Mouse (Mus musculus) heart, embryonic 15.5 days (tissue): Measurements from ENCODE around the gene Lgals12. TPM values are rescaled to one million over a fixed set of nuclear protein-coding genes. Genes with fewer than 3 reads are reported as not detected.

Experiments
- ATAC-seq: fragments of 200-750 bp; cut with Nextera tagmentation; replicated peaks from 2 replicates; pipeline ENCODE4 v1.8.0; 2017; ENCODE audit warnings: low read depth, moderate TSS enrichment; ENCODE audit not compliant: insufficient number of reproducible peaks, insufficient read depth, low FRiP score
- H3K27ac ChIP-seq: fragments of 300-500 bp; sonication (generic); 2 replicates; pipeline ENCODE4 v1.5.1; 2015; ENCODE audit warnings: mild to moderate bottlenecking, inconsistent platforms
- H3K27me3 ChIP-seq: fragments of 300-500 bp; sonication (generic); 2 replicates; pipeline ENCODE4 v1.6.1; 2015; ENCODE audit warnings: inconsistent platforms
- H3K36me3 ChIP-seq: fragments of 300-500 bp; sonication (generic); 2 replicates; pipeline ENCODE4 v1.6.1; 2015; ENCODE audit warnings: mild to moderate bottlenecking, inconsistent platforms
- H3K4me1 ChIP-seq: fragments of 300-500 bp; sonication (generic); replicated peaks from 2 replicates; pipeline ENCODE4 v1.6.1; 2015; ENCODE audit warnings: inconsistent platforms
- H3K4me2 ChIP-seq: fragments of 300-500 bp; sonication (generic); 2 replicates; pipeline ENCODE4 v1.6.1; 2015; ENCODE audit warnings: inconsistent platforms, mild to moderate bottlenecking, moderate library complexity
- H3K4me3 ChIP-seq: fragments of 300-500 bp; sonication (generic); 2 replicates; pipeline ENCODE4 v1.5.1; 2015; ENCODE audit warnings: mild to moderate bottlenecking, inconsistent platforms
- H3K9ac ChIP-seq: fragments of 300-500 bp; sonication (generic); 2 replicates; pipeline ENCODE4 v1.6.1; 2015; ENCODE audit warnings: mild to moderate bottlenecking, inconsistent platforms
- H3K9me3 ChIP-seq: fragments of 300-500 bp; sonication (generic); replicated peaks from 2 replicates; pipeline ENCODE4 v1.6.1; 2016; ENCODE audit warnings: inconsistent platforms
- WGBS: fragments of 180-500 bp; shearing (Covaris S2); methylation state at CpG from one replicate; pipeline ENCODE4 v1.1.7; 2015; ENCODE audit warnings: mixed read lengths; 5-methylcytosine and 5-hydroxymethylcytosine counted together
- polyA plus RNA-seq: library from polyadenylated mRNA; unstranded; fragments of >200 nt; fragmentation: Nextera tagmentation; extraction: Ambion mirVana; gene quantifications from 2 replicates; pipeline ENCODE4 v1.2.1, GENCODE M21; 2015

Gene Lgals12
- polyA plus RNA-seq: 0.21 and 0.49 TPM in 2 replicates

- H3K4me1 ChIP-seq: peaks cover 27% of the 10 kb centered on the region
- H3K36me3 ChIP-seq: no peaks in the 10 kb centered on the region
- H3K27ac ChIP-seq: peak within 1 kb of the TSS; percentile 40; the same call in 1 of the 2 replicates
- peak within 1 kb of the TSS; percentile 70 for H3K4me2 ChIP-seq
- 6% methylated on average over 15 of the region's 15 CpGs for WGBS
- ATAC-seq: no peak; the same call in 1 of the 2 replicates
- H3K27me3 ChIP-seq: peaks cover 6% of the 10 kb centered on the region; the same call in 1 of the 2 replicates
- no peaks in the 10 kb centered on the region for H3K9me3 ChIP-seq
- H3K9ac ChIP-seq: peak within 1 kb of the TSS; percentile 49
- peak within 1 kb of the TSS; percentile 37 for H3K4me3 ChIP-seq
Measured at GRCm38 (mm10) chr19:7606801-7607689, at the start of gene Lgals12. Lgals12 (minus strand) TSS chr19:7607193.

- Histone ChIP-seq H3K27me3 (no peaks in the 10 kb centered on the region), H3K9me3 (no peaks in the 10 kb centered on the region), H3K4me3 (no peak overlapping the region), H3K36me3 (no peaks in the 10 kb centered on the region), H3K4me2 (no peak overlapping the region), H3K4me1 (no peaks in the 10 kb centered on the region), H3K27ac (no peak overlapping the region), H3K9ac (no peak overlapping the region)
- 78% methylated on average over 8 of the region's 8 CpGs for WGBS
- no peak for ATAC-seq
Measured at GRCm38 (mm10) chr19:7648913-7649666, 42.1 kb upstream of the Lgals12 start.

- no peak for ATAC-seq
- H3K27me3 ChIP-seq: no peaks in the 10 kb centered on the region
- H3K4me3 ChIP-seq: no peak overlapping the region
- H3K9ac ChIP-seq: no peak overlapping the region
- no peaks in the 10 kb centered on the region for H3K4me1 ChIP-seq
- no peak overlapping the region for H3K4me2 ChIP-seq
- no peaks in the 10 kb centered on the region for H3K36me3 ChIP-seq
- H3K27ac ChIP-seq: no peak overlapping the region
- no peaks in the 10 kb centered on the region for H3K9me3 ChIP-seq
- 44% methylated on average over 1 of the region's 1 CpGs for WGBS
Measured at GRCm38 (mm10) chr19:7633786-7634185, 26.8 kb upstream of the Lgals12 start.

- H3K27ac ChIP-seq: no peak overlapping the region
- H3K36me3 ChIP-seq: no peaks in the 10 kb centered on the region
- H3K9ac ChIP-seq: no peak overlapping the region
- H3K27me3 ChIP-seq: no peaks in the 10 kb centered on the region
- ATAC-seq: no peak
- no peaks in the 10 kb centered on the region for H3K4me1 ChIP-seq
- H3K4me3 ChIP-seq: no peak overlapping the region
- H3K9me3 ChIP-seq: no peaks in the 10 kb centered on the region
- H3K4me2 ChIP-seq: no peak overlapping the region
Measured at GRCm38 (mm10) chr19:7633021-7633420, 26.0 kb upstream of the Lgals12 start.

GRCm38 (mm10) chr19:7617696-7618095, 10.7 kb upstream of the Lgals12 start:
- Histone ChIP-seq H3K27me3 (peaks cover 6% of the 10 kb centered on the region; the same call in 1 of the 2 replicates), H3K4me1 (0 out of 2 replicates have a peak, but pooled peaks cover 2% of the 10 kb centered on the region), H3K9ac (no peak overlapping the region), H3K9me3 (no peaks in the 10 kb centered on the region), H3K27ac (no peak overlapping the region), H3K4me2 (peak overlapping the region; percentile 42; the same call in 1 of the 2 replicates), H3K4me3 (0 out of 2 replicates have a peak overlapping the region, but pooled peaks have one; percentile 22), H3K36me3 (no peaks in the 10 kb centered on the region)
- ATAC-seq: no peak
- WGBS: 23% methylated on average over 7 of the region's 7 CpGs

- H3K4me1 ChIP-seq: peaks cover 8% of the 10 kb centered on the region
- H3K4me3 ChIP-seq: no peak overlapping the region
- H3K27me3 ChIP-seq: peaks cover 10% of the 10 kb centered on the region; the same call in 1 of the 2 replicates
- ATAC-seq: no peak
- no peaks in the 10 kb centered on the region for H3K9me3 ChIP-seq
- H3K9ac ChIP-seq: no peak overlapping the region
- H3K36me3 ChIP-seq: no peaks in the 10 kb centered on the region
- no peak overlapping the region for H3K4me2 ChIP-seq
- 53% methylated on average over 3 of the region's 3 CpGs for WGBS
- H3K27ac ChIP-seq: no peak overlapping the region
Measured at GRCm38 (mm10) chr19:7617085-7617484, 10.1 kb upstream of the Lgals12 start.

- no peak overlapping the region for H3K4me2 ChIP-seq
- 81% methylated on average over 5 of the region's 5 CpGs for WGBS
- no peak for ATAC-seq
- H3K4me1 ChIP-seq: peaks cover 11% of the 10 kb centered on the region
- H3K4me3 ChIP-seq: no peak overlapping the region
- H3K27ac ChIP-seq: no peak overlapping the region
- peaks cover 17% of the 10 kb centered on the region; the same call in 1 of the 2 replicates for H3K27me3 ChIP-seq
- H3K9me3 ChIP-seq: no peaks in the 10 kb centered on the region
- no peaks in the 10 kb centered on the region for H3K36me3 ChIP-seq
- no peak overlapping the region for H3K9ac ChIP-seq
Measured at GRCm38 (mm10) chr19:7616231-7616930, 9.4 kb upstream of the Lgals12 start.

- Histone ChIP-seq H3K4me1 (peaks cover 11% of the 10 kb centered on the region), H3K27me3 (peaks cover 17% of the 10 kb centered on the region; the same call in 1 of the 2 replicates), H3K9me3 (no peaks in the 10 kb centered on the region), H3K27ac (no peak overlapping the region), H3K4me2 (no peak overlapping the region), H3K36me3 (no peaks in the 10 kb centered on the region), H3K4me3 (no peak overlapping the region), H3K9ac (no peak overlapping the region)
- ATAC-seq: no peak
- 84% methylated on average over 7 of the region's 7 CpGs for WGBS
Measured at GRCm38 (mm10) chr19:7613151-7613550, 6.2 kb upstream of the Lgals12 start.

GRCm38 (mm10) chr19:7611942-7612757, 5.2 kb upstream of the Lgals12 start, which contains the start of gene Hrasls5:
Hrasls5 (plus strand) TSS chr19:7612541.
- 0 out of 2 replicates have a peak, but pooled peaks have one; percentile 52 for ATAC-seq
- no peaks in the 10 kb centered on the region for H3K9me3 ChIP-seq
- H3K27ac ChIP-seq: no peak within 1 kb of the TSS
- H3K36me3 ChIP-seq: no peaks in the 10 kb centered on the region
- H3K9ac ChIP-seq: peak within 1 kb of the TSS; percentile 34
- H3K4me2 ChIP-seq: peak within 1 kb of the TSS; percentile 94
- peak within 1 kb of the TSS; percentile 50 for H3K4me3 ChIP-seq
- 3% methylated on average over 54 of the region's 54 CpGs for WGBS
- peaks cover 18% of the 10 kb centered on the region for H3K4me1 ChIP-seq
- H3K27me3 ChIP-seq: peaks cover 17% of the 10 kb centered on the region; the same call in 1 of the 2 replicates

- Histone ChIP-seq H3K4me2 (no peak overlapping the region), H3K4me3 (no peak overlapping the region), H3K4me1 (peaks cover 33% of the 10 kb centered on the region), H3K9me3 (no peaks in the 10 kb centered on the region), H3K36me3 (no peaks in the 10 kb centered on the region), H3K27me3 (peaks cover 11% of the 10 kb centered on the region; the same call in 1 of the 2 replicates), H3K27ac (peak overlapping the region; percentile 40; the same call in 1 of the 2 replicates), H3K9ac (no peak overlapping the region)
- WGBS: 66% methylated on average over 7 of the region's 7 CpGs
- no peak for ATAC-seq
Measured at GRCm38 (mm10) chr19:7607690-7608201, 753 bp upstream of the Lgals12 start.
